Mouse (Mus musculus): Measurements from ENCODE around the gene Tle3.
A peak's percentile ranks its signal among the peaks of the same experiment; 100 is the strongest.

Tle3 gene

GRCm38 (mm10) chr9:61371755-61372509 lies at the start of gene Tle3:
Gene Tle3 (plus strand): TSS chr9:61372366.
- DNase-seq (ENCODE audit: low spot score in 2 of 2) = peak; percentile 98

DNA sequence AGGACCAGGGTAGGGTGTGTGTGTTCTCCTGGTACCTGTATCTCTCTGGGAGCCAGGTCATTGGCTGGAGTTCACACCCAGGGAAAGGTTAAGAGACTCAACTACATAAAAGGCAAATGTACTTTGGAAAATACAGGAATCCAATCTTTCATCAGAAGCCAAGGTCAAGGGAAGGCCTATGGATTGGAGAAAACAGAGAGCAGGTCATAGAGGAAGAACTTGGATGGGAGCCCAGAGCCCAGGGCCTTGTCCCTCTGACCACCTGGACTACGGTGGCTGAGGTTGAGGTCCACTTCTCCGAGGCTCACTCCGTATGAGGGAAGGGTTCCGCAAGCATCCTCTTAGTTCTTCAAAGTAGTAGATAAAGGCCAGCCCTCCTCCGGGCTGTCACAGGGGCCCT lies 48.9 kb upstream of the Tle3 start:
- DNase-seq (ENCODE audit: low spot score in 2 of 2) = no peak

DNA sequence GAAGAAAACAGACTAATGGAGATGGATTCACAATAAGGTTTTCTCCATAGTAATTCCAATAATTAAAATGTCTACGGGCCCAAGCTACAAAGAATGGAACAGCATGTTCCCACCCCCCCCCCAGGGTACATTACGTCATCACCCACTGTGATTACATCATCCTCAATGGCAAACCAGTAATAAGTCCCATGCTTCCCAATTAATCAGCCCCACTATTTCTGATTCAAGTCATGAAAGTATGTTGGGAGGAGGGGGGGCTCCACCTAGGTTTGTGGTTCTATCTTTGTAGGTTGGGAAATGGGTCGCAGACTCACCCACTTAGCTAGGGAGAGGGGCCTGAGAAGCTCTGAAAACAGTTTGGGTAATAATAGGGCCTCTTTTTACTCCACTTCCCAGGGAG lies 48.3 kb upstream of the Tle3 start:
- no peak for DNase-seq (ENCODE audit: low spot score in 2 of 2)

- no peak for DNase-seq (ENCODE audit: low spot score in 2 of 2)
Measured at GRCm38 (mm10) chr9:61324354-61324753, 47.8 kb upstream of the Tle3 start.

GRCm38 (mm10) chr9:61325012-61325411 lies 47.2 kb upstream of the Tle3 start:
- no peak for DNase-seq (ENCODE audit: low spot score in 2 of 2)

GRCm38 (mm10) chr9:61325931-61326351 lies 46.2 kb upstream of the Tle3 start:
- DNase-seq (ENCODE audit: low spot score in 2 of 2) = no peak

DNA sequence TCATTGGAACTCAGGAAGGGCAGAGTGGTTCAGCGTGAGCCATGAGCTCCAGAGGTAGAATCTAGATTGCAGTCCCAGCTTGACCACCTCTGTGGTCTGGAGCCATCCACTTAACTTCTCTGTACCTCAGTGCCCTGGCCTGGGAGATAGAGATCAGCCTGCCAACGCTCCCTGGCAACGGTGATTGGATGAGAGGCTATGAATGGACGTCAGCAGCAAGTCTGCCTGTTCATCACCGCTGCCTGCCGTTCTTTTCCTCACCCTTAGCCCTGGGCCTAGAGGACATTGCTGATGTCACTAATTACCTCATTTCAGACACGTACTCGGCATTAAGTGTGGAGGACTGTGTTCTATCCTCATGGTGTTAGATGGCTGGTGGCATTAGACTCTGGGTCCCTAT lies 45.2 kb upstream of the Tle3 start:
- DNase-seq (ENCODE audit: low spot score in 2 of 2) = no peak

DNA sequence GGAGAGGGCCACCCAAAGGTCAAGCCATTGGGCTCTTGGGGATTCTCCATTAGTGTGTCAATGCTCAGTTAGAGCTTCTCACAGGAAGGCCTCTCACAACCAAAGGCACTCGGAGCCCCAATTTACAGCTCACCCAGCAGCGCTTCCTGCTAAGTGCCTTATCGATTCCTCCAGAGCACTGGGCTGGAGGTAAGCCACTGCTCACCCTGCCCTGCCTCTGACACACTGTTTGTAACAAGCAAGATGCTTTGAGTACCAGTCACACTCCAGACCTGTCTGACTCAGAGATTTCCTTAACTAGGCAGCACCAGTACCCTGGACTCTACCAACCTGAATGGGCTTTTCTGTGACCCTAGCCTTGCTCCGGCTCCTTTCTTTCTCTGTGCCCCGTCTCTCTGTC lies 44.0 kb upstream of the Tle3 start:
- no peak for DNase-seq (ENCODE audit: low spot score in 2 of 2)

GRCm38 (mm10) chr9:61330747-61331146 lies 41.4 kb upstream of the Tle3 start:
- DNase-seq (ENCODE audit: low spot score in 2 of 2) = no peak

DNA sequence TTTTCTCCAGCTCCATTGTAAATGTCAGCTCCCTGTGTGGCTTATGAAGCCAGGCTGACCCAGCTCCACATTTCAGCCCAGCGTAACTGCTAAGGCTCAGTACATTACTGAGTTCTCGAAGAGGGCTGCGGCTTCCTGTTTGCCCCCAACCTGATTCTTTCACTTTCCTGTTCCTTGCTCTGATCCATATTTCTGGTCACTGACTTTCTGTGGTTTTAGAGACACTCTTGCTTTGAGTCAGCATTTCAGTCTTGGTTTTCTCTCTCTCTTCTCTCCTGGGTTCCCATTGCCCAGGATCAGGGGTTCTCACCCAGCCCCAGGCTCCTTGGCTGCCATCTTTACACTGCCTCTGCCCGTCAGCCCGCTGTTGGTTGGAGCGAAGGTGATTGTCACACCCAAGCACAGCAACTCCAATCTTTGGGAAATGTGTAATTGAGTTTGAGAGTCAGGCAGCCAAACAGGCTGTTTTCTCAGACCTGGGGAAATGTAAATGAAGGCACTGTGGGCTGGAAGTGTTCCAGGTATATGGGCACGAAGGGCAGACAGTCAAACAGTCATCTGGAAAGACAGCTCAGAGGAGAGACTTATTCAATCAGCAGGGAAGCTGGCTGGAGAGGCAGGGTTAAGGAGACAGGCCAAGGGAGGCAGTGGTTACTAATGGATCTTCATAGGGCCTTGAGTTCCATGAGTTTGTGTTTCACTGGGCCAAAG lies 39.8 kb upstream of the Tle3 start:
- no peak for DNase-seq (ENCODE audit: low spot score in 2 of 2)

- no peak for DNase-seq (ENCODE audit: low spot score in 2 of 2)
Measured at GRCm38 (mm10) chr9:61336179-61336578, 36.0 kb upstream of the Tle3 start.

- DNase-seq (ENCODE audit: low spot score in 2 of 2) = no peak
Measured at GRCm38 (mm10) chr9:61336591-61337587, 35.3 kb upstream of the Tle3 start.

- DNase-seq (ENCODE audit: low spot score in 2 of 2) = no peak
Measured at GRCm38 (mm10) chr9:61337665-61338064, 34.5 kb upstream of the Tle3 start.

GRCm38 (mm10) chr9:61339311-61339710 lies 32.9 kb upstream of the Tle3 start:
- DNase-seq (ENCODE audit: low spot score in 2 of 2) = no peak

GRCm38 (mm10) chr9:61340333-61340732 lies 31.8 kb upstream of the Tle3 start:
- no peak for DNase-seq (ENCODE audit: low spot score in 2 of 2)

DNA sequence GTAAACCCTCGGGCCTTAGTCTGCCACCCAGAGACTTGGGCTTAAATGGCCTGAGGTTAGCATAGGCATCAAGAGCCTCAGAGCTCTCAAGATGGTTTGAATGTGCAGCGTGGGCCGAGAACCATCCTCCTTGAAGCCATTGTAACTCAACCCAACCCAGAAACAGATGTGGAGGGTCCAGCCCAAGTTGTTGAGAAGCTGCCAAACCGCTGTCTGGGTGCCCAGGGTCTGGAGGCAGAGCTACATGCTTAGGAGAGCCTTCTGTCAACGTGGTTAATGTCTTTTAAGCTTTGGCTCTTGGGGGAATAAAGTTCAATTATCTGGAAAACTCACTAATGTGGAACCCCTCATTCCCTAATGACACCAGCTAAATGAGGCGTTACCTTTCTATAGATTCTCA lies 29.9 kb upstream of the Tle3 start:
- no peak for DNase-seq (ENCODE audit: low spot score in 2 of 2)

DNA sequence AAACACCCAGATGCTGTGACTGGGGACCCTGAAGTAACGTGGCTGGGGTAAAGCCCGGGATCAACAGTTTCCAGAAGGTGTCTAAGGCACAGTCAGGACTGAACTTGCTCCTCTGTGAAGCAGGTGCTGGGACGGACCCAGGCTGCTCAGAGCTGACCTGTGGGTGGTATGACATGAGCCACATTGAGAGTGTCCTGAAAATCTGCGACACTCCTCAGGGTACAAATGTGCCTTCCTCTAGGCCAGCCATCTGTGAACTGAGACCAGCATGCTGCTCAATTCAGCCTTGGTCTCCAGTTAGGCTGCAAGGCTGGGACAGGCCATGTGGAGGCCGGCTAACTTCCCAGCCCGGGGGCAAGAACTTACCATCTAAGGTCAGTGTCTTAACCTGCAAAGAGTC lies 27.5 kb upstream of the Tle3 start:
- no peak for DNase-seq (ENCODE audit: low spot score in 2 of 2)

DNA sequence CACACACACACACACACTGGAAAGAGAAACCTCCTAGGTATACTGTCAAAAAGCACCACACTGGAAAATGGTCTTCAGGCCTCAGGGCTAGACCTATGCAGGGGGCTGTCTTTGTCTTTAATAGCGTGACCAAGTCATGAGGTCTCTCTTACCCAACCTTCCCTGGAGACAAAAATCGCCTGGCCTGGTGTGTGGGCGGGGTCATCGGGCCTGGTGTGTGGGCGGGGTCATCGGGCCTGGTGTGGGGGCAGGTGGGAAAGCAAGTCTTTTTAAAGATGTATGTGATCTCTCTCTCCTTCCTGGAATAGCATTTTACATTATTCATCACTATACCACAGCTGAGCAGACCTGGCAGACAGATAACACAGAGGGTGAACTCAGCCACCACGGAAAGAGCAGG lies 25.2 kb upstream of the Tle3 start:
- no peak for DNase-seq (ENCODE audit: low spot score in 2 of 2)

GRCm38 (mm10) chr9:61348036-61348435 lies 24.1 kb upstream of the Tle3 start:
- DNase-seq (ENCODE audit: low spot score in 2 of 2) = no peak

DNA sequence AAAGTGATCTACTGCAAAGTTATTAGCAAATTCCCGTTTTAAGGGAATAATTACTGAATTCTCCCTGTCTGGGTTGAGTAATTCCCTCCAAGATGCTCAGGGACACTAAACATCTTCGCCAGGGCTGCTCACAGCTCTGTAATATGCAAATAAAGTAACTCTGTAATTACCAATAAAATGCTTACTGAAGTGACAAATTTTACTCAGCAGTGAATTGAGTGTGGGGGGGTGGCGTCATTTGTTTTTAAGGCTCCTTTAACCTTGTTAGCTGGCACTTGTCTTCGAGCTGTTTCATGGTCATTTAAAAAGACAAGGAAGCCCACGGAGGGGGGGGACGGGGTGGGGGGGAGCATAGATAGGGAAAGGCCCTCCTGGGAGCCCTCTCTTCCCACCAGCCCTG lies 23.6 kb upstream of the Tle3 start:
- no peak for DNase-seq (ENCODE audit: low spot score in 2 of 2)

GRCm38 (mm10) chr9:61349697-61350096 lies 22.5 kb upstream of the Tle3 start:
- DNase-seq (ENCODE audit: low spot score in 2 of 2) = no peak

DNA sequence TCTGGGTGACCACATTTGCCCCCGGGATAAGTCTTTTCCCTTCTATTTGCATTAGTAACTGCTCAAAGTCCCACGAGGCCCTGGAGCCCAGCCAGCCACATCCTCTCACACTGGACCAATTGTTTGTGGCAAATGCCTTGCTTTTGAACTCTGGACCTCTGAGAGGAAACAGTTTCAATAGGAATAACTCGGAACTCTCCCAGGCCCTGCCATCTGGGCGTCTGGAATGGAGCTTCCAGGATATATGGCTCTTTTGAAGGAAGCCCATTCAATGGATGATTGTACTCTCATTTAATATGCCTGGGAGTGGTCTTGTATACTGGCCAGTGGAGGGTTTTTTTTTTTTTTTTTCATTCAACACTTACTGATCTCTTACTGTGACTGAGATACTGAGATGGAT lies 21.0 kb upstream of the Tle3 start:
- DNase-seq (ENCODE audit: low spot score in 2 of 2) = no peak

Measured in thymus, postnatal 10 days (tissue).